Mouse (Mus musculus): Measurements from ENCODE around the gene Lrp8.

The Lrp8 gene

DNA sequence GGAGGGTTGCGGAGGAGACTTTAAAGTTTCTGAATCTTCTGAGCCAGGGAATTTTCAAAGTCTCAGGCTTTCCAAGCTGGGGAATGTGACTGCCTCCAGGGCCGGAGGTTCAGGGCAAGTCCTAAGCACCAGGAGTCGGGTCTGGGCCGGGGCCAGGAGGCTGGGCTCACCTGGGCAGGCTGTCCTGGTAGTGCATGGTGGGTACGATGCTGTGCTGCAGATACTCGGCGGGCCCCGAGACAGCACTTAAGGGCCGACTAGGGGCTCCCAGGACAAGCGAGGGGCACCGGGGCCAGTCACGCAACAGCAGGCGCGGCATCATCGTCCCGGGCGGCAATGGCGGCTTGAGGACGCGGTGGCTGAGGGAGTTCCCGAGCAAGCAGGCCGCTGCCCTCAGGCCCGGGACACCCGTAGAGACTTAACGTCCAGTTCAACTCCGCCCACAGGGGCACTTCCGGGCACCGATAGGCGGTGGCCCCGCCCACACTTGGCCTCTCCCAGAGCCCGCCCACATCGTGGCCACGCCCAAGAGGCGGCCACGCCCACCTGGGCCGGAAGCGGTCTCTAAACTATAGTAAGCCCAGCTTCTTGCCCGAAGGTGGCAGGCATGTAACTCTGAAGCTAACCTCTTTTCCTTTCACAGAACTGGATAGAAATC lies 121.2 kb downstream of the Lrp8 start, which contains the start of gene Cpt2:
TSS of gene Cpt2 (minus strand) at position 466 of the 658 bp plus-strand sequence.
- peak; percentile 92 for DNase-seq (ENCODE audit: low read depth)

- no peak for DNase-seq (ENCODE audit: low read depth)
Measured at GRCm38 (mm10) chr4:107923803-107924194, 121.7 kb downstream of the Lrp8 start.
